Mouse (Mus musculus) spleen, adult 2 months (tissue): ENCODE measurements around the gene Foxs1.

Experiments used
- CTCF ChIP-seq: fragments of 200-500 bp; IDR thresholded peaks from 2 replicates; pipeline ENCODE4 v1.5.1; 2011; ENCODE audit warnings: mild to moderate bottlenecking, inconsistent platforms; ENCODE audit not compliant: insufficient read depth, insufficient read length, insufficient replicate concordance; ENCODE audit errors: extremely low read depth
- POLR2A ChIP-seq: fragments of 200-500 bp; IDR thresholded peaks from 2 replicates; pipeline ENCODE4 v1.6.1; 2011; ENCODE audit warnings: low read depth, low read length, inconsistent platforms

DNA sequence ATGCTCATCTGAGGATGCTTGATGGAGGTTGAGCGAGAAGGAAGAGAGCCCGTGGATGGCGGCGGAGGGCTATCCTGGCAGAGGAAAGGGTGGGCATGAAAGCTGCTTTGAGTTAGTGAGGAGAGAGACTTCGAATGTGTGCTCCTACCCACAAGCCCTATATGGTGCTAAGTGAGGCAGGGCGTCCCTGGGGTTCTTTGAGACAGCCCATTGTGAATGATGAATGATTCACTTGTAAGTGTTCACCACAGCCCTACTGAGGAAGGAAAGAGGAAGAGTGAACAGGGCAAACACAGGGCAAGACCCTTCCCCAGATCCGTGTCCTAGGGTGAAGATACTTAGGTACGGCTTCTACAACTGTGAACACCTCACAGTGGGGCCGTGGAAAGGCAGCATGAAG lies 6.1 kb downstream of the Foxs1 start:
- TF ChIP-seq CTCF (no peak), POLR2A (no peak)
